Mouse (Mus musculus): Measurements from ENCODE around the gene Pms1.

DNA sequence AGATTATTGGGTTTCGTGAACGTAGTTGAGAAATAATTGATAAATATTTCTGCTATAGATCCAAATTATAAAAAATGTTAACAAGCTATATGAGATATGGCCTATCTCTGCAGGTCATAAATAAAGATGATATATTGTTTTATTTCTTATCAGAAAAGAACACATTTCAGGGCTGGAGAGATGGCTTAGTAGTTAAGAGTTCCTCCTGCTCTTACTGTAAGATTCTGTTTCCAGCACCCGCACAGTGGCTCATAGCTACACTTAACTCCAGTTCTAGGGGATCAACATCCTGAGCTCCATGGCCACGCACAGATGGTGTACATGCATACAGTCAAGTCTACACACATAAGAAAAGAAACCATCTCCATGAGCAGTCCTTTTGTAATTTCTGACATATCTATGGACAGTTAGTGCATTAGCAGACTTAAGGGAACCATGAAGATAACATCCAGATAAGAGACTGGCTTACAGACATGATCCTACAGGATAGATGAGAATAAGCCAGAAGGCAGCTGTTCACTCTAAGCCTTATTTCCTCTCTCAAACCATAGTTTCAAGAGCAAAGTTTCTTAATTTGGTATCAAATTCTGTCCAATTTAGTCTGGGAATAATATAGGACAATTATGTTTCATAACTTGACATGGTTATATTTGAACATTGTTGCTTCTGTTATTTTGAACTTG lies 25.0 kb upstream of the Pms1 start:
- TF ChIP-seq CTCF (conservative IDR thresholded peaks at IDR 0.05 in 1 of 2, IDR thresholded peaks at IDR 0.05 in 1 of 2; ENCODE audit: low read depth in 2 of 2, low read length in 2 of 2), result no peak
- no peak for TF ChIP-seq MAFK (IDR thresholded peaks at IDR 0.05; ENCODE audit: insufficient replicate concordance, low read length)
- TF ChIP-seq EP300 (IDR thresholded peaks at IDR 0.05; ENCODE audit: low read length), result no peak
- no peak for TF ChIP-seq POLR2A (IDR thresholded peaks at IDR 0.05; ENCODE audit: low read depth, low read length)
- TF ChIP-seq KAT2A (IDR thresholded peaks at IDR 0.05; ENCODE audit: insufficient replicate concordance, low read length), result no peak
- TF ChIP-seq NELFE (IDR thresholded peaks at IDR 0.05; ENCODE audit: low read depth, low read length), result no peak
- no peak for TF ChIP-seq ETS1 (conservative IDR thresholded peaks at IDR 0.05; ENCODE audit: low read depth, low read length)
- TF ChIP-seq MYC (IDR thresholded peaks at IDR 0.05; ENCODE audit: low read depth, low read length), result no peak
- no peak for TF ChIP-seq MAX (IDR thresholded peaks at IDR 0.05; ENCODE audit: low read length)
- no peak for TF ChIP-seq JUND (conservative IDR thresholded peaks at IDR 0.05; ENCODE audit: low read depth, low read length)
- TF ChIP-seq E2F4 (IDR thresholded peaks at IDR 0.05; ENCODE audit: insufficient replicate concordance, low read depth, low read length), result no peak
- no peak for TF ChIP-seq ZNF384 (IDR thresholded peaks at IDR 0.05; ENCODE audit: low read depth, low read length)
- no peak for TF ChIP-seq ZC3H11A (IDR thresholded peaks at IDR 0.05; ENCODE audit: low read depth, low read length)
- no peak for TF ChIP-seq IRF4 (IDR thresholded peaks at IDR 0.05; ENCODE audit: low read depth, low read length)
